Mouse (Mus musculus): ENCODE results near the gene Sytl4.

Sytl4 gene

GRCm38 (mm10) chrX:133981231-133982002, at the start of gene Sytl4:
Sytl4 (minus strand) TSS chrX:133981812.
- peak; percentile 3 for DNase-seq (ENCODE audit: low read depth, low spot score)

- no peak for DNase-seq (ENCODE audit: low read depth, low spot score)
Observed at GRCm38 (mm10) chrX:134020664-134021063, 39.1 kb upstream of the Sytl4 start.

- DNase-seq (ENCODE audit: low read depth, low spot score): peak; percentile 39
Observed at GRCm38 (mm10) chrX:134019005-134019404, 37.4 kb upstream of the Sytl4 start.

- DNase-seq (ENCODE audit: low read depth, low spot score): no peak
Observed at GRCm38 (mm10) chrX:133995866-133996265, 14.3 kb upstream of the Sytl4 start.

- no peak for DNase-seq (ENCODE audit: low read depth, low spot score)
Observed at GRCm38 (mm10) chrX:133964615-133965014, 17.0 kb downstream of the Sytl4 start.

- no peak for DNase-seq (ENCODE audit: low read depth, low spot score)
Observed at GRCm38 (mm10) chrX:133960617-133961016, 21.0 kb downstream of the Sytl4 start.

GRCm38 (mm10) chrX:133954661-133955060, 27.0 kb downstream of the Sytl4 start:
- DNase-seq (ENCODE audit: low read depth, low spot score): no peak

GRCm38 (mm10) chrX:133947427-133947826, 34.2 kb downstream of the Sytl4 start:
- DNase-seq (ENCODE audit: low read depth, low spot score): peak; percentile 39

- no peak for DNase-seq (ENCODE audit: low read depth, low spot score)
Observed at GRCm38 (mm10) chrX:133939561-133939960, 42.1 kb downstream of the Sytl4 start.

GRCm38 (mm10) chrX:133936605-133937225, 44.9 kb downstream of the Sytl4 start:
- DNase-seq (ENCODE audit: low read depth, low spot score): no peak

GRCm38 (mm10) chrX:133931302-133932013, 50.2 kb downstream of the Sytl4 start:
- DNase-seq (ENCODE audit: low read depth, low spot score): peak; percentile 22

GRCm38 (mm10) chrX:133926760-133927159, 54.9 kb downstream of the Sytl4 start:
- DNase-seq (ENCODE audit: low read depth, low spot score): no peak

GRCm38 (mm10) chrX:133921187-133921586, 60.4 kb downstream of the Sytl4 start:
- DNase-seq (ENCODE audit: low read depth, low spot score): no peak

- no peak for DNase-seq (ENCODE audit: low read depth, low spot score)
Observed at GRCm38 (mm10) chrX:133914219-133914618, 67.4 kb downstream of the Sytl4 start.

GRCm38 (mm10) chrX:133913006-133913405, 68.6 kb downstream of the Sytl4 start:
- DNase-seq (ENCODE audit: low read depth, low spot score): no peak

- DNase-seq (ENCODE audit: low read depth, low spot score): no peak
Observed at GRCm38 (mm10) chrX:133911397-133912103, 70.1 kb downstream of the Sytl4 start.

GRCm38 (mm10) chrX:133908261-133908660, 73.4 kb downstream of the Sytl4 start, which contains the start of gene Srpx2:
Srpx2 (plus strand) TSS chrX:133908426.
- DNase-seq (ENCODE audit: low read depth, low spot score): no peak

- DNase-seq (ENCODE audit: low read depth, low spot score): peak; percentile 70
Observed at GRCm38 (mm10) chrX:133898014-133898542, 83.5 kb downstream of the Sytl4 start, which contains the start of gene Tspan6. Tspan6 (minus strand) TSS chrX:133898429.

GRCm38 (mm10) chrX:133888111-133888510, 93.5 kb downstream of the Sytl4 start:
- DNase-seq (ENCODE audit: low read depth, low spot score): no peak

- no peak for DNase-seq (ENCODE audit: low read depth, low spot score)
Observed at GRCm38 (mm10) chrX:133887308-133887707, 94.3 kb downstream of the Sytl4 start.
